Mouse (Mus musculus): ENCODE results near the gene Ralgps1.
A peak's percentile ranks its signal among the peaks of the same experiment; 100 is the strongest.
"Not testable (repeated sequence)": the region's sequence is repeated elsewhere in the genome, so short reads cannot be mapped to it uniquely, and the experiment has no call there.

Ralgps1 gene

GRCm38 (mm10) chr2:33134766-33135490 lies 236.4 kb downstream of the Ralgps1 start:
- DNase-seq (ENCODE audit: low spot score) = no peak

- DNase-seq (ENCODE audit: low spot score) = no peak
Observed at GRCm38 (mm10) chr2:33132306-33132705, 239.0 kb downstream of the Ralgps1 start.

- DNase-seq (ENCODE audit: low spot score) = peak; percentile 64
Observed at GRCm38 (mm10) chr2:33131500-33132092, 239.7 kb downstream of the Ralgps1 start, which contains the start of gene Garnl3. Gene Garnl3 (minus strand): TSS chr2:33131654.

GRCm38 (mm10) chr2:33130526-33131483 lies 240.5 kb downstream of the Ralgps1 start:
- DNase-seq (ENCODE audit: low spot score) = peak; percentile 99

GRCm38 (mm10) chr2:33130141-33130525 lies 241.2 kb downstream of the Ralgps1 start:
- no peak for DNase-seq (ENCODE audit: low spot score)

GRCm38 (mm10) chr2:33129696-33130095 lies 241.6 kb downstream of the Ralgps1 start:
- peak; percentile 20 for DNase-seq (ENCODE audit: low spot score)

GRCm38 (mm10) chr2:33129005-33129404 lies 242.3 kb downstream of the Ralgps1 start:
- no peak for DNase-seq (ENCODE audit: low spot score)

GRCm38 (mm10) chr2:33127271-33127670 lies 244.0 kb downstream of the Ralgps1 start:
- no peak for DNase-seq (ENCODE audit: low spot score)

GRCm38 (mm10) chr2:33122856-33123255 lies 248.4 kb downstream of the Ralgps1 start:
- no peak for DNase-seq (ENCODE audit: low spot score)

GRCm38 (mm10) chr2:33100536-33100935 lies 270.8 kb downstream of the Ralgps1 start:
- no peak for DNase-seq (ENCODE audit: low spot score)

GRCm38 (mm10) chr2:33097326-33097725 lies 274.0 kb downstream of the Ralgps1 start:
- DNase-seq (ENCODE audit: low spot score) = not testable (repeated sequence)

- DNase-seq (ENCODE audit: low spot score) = no peak
Observed at GRCm38 (mm10) chr2:33095221-33095671, 276.0 kb downstream of the Ralgps1 start.

- DNase-seq (ENCODE audit: low spot score) = no peak
Observed at GRCm38 (mm10) chr2:33090620-33091520, 280.4 kb downstream of the Ralgps1 start.

GRCm38 (mm10) chr2:33090033-33090400 lies 281.3 kb downstream of the Ralgps1 start:
- DNase-seq (ENCODE audit: low spot score) = not testable (repeated sequence)

- DNase-seq (ENCODE audit: low spot score) = no peak
Observed at GRCm38 (mm10) chr2:33089356-33090032, 281.8 kb downstream of the Ralgps1 start.

GRCm38 (mm10) chr2:33086671-33087363 lies 284.5 kb downstream of the Ralgps1 start:
- DNase-seq (ENCODE audit: low spot score) = no peak

- DNase-seq (ENCODE audit: low spot score) = no peak
Observed at GRCm38 (mm10) chr2:33086016-33086596, 285.2 kb downstream of the Ralgps1 start.

GRCm38 (mm10) chr2:33084221-33084620 lies 287.1 kb downstream of the Ralgps1 start:
- DNase-seq (ENCODE audit: low spot score) = no peak

All from urinary bladder, postnatal 14 days (tissue).